Mouse (Mus musculus) brain, embryonic 14.5 days (tissue): Measurements from ENCODE around the gene Gm11146.

Experiments used
- CTCF ChIP-seq: fragments of 200-500 bp; IDR thresholded peaks from 2 replicates; pipeline ENCODE4 v1.5.1; 2012; ENCODE audit warnings: inconsistent platforms, mild to moderate bottlenecking, moderate library complexity, borderline replicate concordance; ENCODE audit not compliant: insufficient read depth, insufficient read length; ENCODE audit errors: extremely low read depth
- POLR2A ChIP-seq: fragments of 200-500 bp; IDR thresholded peaks from 2 replicates; pipeline ENCODE4 v1.6.1; 2012; ENCODE audit warnings: mild to moderate bottlenecking, inconsistent platforms, borderline replicate concordance; ENCODE audit not compliant: poor library complexity, insufficient read depth, insufficient read length, severe bottlenecking; ENCODE audit errors: extremely low read depth

DNA sequence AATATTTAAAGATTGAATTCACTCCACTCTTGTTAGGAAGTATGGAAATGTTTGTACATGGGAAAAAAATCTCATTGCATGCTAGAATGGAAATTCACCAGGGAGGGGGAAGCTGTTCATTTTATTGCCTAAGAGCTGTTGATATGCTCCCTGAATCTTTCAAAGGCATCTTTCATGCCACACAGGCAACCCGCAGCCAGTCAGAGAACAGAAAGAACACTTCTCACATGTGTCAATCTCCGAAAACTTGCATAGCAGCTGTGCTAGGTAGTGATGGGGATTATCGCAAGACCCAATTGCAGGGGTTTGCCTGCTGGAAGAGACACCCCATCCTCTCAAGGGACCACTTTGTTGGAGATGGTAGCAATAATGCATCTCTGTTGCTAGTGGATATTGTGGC, 8.9 kb downstream of the Gm11146 start:
- TF ChIP-seq CTCF (no peak), POLR2A (no peak)
